Mouse (Mus musculus): ENCODE measurements at regions not wholly inside any gene's neighbourhood (a gene's known extent, or its start where the extent isn't known, plus 50 kb on each side); places are given as distances from the start of the nearest gene placed in this dataset.

DNA sequence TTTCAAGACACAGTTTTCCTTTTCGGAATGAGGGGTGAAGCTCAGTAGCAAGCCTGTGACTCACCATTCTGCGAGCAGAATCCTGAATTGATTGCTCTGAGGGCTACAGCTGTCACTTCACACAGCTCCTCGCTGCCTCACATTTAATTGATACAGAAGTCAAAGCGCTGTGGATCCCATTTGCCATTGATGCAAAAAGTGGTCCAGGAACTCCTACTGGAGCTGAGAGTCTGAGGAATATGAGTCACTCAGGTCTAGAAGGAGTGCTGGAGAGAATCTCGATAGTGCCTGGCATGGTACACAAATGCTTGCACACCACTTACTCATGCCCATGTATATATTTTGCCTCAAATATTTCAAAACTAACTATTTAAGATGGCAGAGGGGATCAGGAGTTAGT, 158.0 kb upstream of the Tenm4 start:
- H3K4me3 ChIP-seq (ENCODE audit: control insufficient read depth in 1 of 2, insufficient read depth in 1 of 2, low read depth in 1 of 2, low read length in 2 of 2) = no peak overlapping the region

DNA sequence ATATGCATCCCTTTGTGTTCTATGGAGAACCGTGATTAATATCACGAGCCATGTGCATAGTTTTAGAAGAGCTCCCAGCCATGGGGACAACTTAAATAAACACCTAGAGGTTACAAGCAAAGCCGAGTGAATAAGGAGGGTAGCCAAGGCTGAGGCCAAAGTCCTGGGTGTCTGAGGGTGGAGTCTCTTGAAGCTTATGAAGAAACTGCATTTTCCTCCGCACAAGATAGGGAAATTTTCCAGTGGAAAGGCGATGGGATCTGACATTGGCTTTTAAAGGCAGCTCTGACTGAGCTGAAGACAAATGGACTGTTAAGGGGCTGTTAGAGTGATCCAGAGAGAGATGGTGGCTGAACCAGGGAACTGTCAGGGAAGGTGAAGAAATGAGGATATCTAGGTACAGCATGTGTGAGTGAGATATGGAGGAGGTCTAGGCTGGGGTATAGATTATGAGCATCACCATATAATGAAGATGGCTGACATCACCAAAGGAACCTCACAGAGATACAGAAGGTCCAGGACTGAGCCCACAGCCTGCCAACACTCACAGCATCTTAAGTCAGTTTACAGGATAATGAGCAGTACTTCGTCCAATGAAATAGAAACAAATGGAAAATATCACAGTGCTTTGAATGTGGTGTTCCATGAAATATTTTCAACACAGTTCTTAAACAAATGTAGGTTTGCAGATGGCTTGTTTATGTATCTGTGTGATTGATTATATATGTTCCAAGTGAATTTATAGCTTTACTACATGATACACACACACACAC, 153.7 kb upstream of the Tenm4 start:
- no peaks in the 10 kb centered on the region for H3K4me1 ChIP-seq (ENCODE audit: control insufficient read depth in 2 of 2, insufficient read depth in 2 of 2, low read length in 2 of 2)
- ATAC-seq (ENCODE audit: insufficient number of reproducible peaks, insufficient read depth, low FRiP score, low read depth) = no peak
- H3K9me3 ChIP-seq (ENCODE audit: control insufficient read depth, low read length) = no peaks in the 10 kb centered on the region
- H3K27ac ChIP-seq (replicated peaks in 1 of 2; ENCODE audit: control insufficient read depth in 1 of 2, insufficient read depth in 1 of 2, low read depth in 2 of 2, low read length in 2 of 2) = no peak overlapping the region
- H3K36me3 ChIP-seq (ENCODE audit: control insufficient read depth, insufficient read depth, low read length) = no peaks in the 10 kb centered on the region
- no peak overlapping the region for H3K4me3 ChIP-seq (ENCODE audit: control insufficient read depth in 1 of 2, insufficient read depth in 1 of 2, low read depth in 1 of 2, low read length in 2 of 2)
- no peaks in the 10 kb centered on the region for H3K27me3 ChIP-seq (ENCODE audit: control insufficient read depth, insufficient read depth, low read length)
- WGBS = 63% methylated on average over 6 of the region's 6 CpGs
- no peak overlapping the region for H3K9ac ChIP-seq (ENCODE audit: low read length)
- H3K4me2 ChIP-seq (ENCODE audit: low read length) = no peak overlapping the region

More for the DNA sequence above, 158.0 kb upstream of the Tenm4 start:
- no peaks in the 10 kb centered on the region for H3K27me3 ChIP-seq (ENCODE audit: control insufficient read depth, insufficient read depth, low read length)
- H3K9me3 ChIP-seq (ENCODE audit: control insufficient read depth, low read length) = no peaks in the 10 kb centered on the region
- no peak overlapping the region for H3K4me2 ChIP-seq (ENCODE audit: low read length)
- no peak overlapping the region for H3K27ac ChIP-seq (replicated peaks in 1 of 2; ENCODE audit: control insufficient read depth in 1 of 2, insufficient read depth in 1 of 2, low read depth in 2 of 2, low read length in 2 of 2)
- no peak for ATAC-seq (ENCODE audit: insufficient number of reproducible peaks, insufficient read depth, low FRiP score, low read depth)
- no peak overlapping the region for H3K9ac ChIP-seq (ENCODE audit: low read length)
- H3K4me1 ChIP-seq (ENCODE audit: control insufficient read depth in 2 of 2, insufficient read depth in 2 of 2, low read length in 2 of 2) = no peaks in the 10 kb centered on the region
- WGBS = 74% methylated on average over 5 of the region's 5 CpGs
- H3K36me3 ChIP-seq (ENCODE audit: control insufficient read depth, insufficient read depth, low read length) = no peaks in the 10 kb centered on the region

DNA sequence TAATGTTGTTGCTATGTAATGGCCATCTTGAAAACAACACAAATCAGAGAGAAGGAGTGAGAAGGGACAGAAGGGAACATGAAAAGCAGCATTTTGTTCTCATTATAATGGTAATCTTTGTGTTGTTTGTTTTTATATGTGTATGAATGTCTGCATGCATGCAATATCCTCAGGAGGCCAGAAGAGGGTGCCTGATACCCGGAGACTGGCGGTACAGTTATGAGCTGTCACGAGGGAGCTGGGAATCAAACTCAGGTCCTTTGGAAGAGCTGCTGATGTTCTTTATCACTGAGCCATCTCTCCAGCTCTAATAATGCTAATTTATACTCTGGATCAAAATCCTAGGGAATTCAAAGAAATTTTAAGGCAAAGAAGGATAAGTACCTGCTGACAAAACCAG, 147.0 kb upstream of the Tenm4 start:
- H3K27ac ChIP-seq (replicated peaks in 1 of 2; ENCODE audit: control insufficient read depth in 1 of 2, insufficient read depth in 1 of 2, low read depth in 2 of 2, low read length in 2 of 2) = no peak overlapping the region
- no peak overlapping the region for H3K4me2 ChIP-seq (ENCODE audit: low read length)
- no peaks in the 10 kb centered on the region for H3K36me3 ChIP-seq (ENCODE audit: control insufficient read depth, insufficient read depth, low read length)
- no peaks in the 10 kb centered on the region for H3K9me3 ChIP-seq (ENCODE audit: control insufficient read depth, low read length)
- WGBS = 94% methylated on average over 3 of the region's 3 CpGs
- no peaks in the 10 kb centered on the region for H3K4me1 ChIP-seq (ENCODE audit: control insufficient read depth in 2 of 2, insufficient read depth in 2 of 2, low read length in 2 of 2)
- H3K27me3 ChIP-seq (ENCODE audit: control insufficient read depth, insufficient read depth, low read length) = no peaks in the 10 kb centered on the region
- H3K4me3 ChIP-seq (ENCODE audit: control insufficient read depth in 1 of 2, insufficient read depth in 1 of 2, low read depth in 1 of 2, low read length in 2 of 2) = no peak overlapping the region
- no peak for ATAC-seq (ENCODE audit: insufficient number of reproducible peaks, insufficient read depth, low FRiP score, low read depth)
- no peak overlapping the region for H3K9ac ChIP-seq (ENCODE audit: low read length)

DNA sequence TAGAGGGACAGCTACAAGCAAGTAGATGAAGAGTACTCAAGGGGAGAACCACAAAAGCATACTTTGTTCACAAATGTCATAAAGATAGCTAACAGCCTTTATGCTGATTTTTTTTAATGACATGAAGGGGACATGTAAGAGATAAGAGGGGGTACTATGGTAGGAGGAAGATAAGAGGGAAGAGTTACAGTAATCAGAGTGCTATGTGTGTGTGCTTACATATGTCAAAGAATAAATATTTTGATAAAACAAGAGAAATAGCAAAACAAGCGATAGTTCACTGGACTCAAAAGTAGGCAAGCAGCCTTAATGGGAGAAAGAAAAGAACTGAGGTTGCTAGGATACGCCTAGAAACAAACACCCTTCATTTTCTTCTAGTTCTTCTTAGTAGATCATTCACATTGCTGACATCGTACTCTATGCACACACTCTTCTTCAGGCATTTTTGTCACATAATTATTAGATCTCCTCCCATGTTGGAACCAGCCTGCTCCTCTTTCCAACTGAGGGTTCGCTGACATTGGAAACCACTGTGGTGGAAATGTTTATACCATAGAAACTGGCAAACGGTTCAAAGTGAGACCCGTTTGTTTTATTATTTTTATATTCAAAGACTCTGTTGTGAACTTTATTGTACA, 144.1 kb upstream of the Tenm4 start:
- H3K9ac ChIP-seq (ENCODE audit: low read length) = no peak overlapping the region
- H3K4me2 ChIP-seq (ENCODE audit: low read length) = no peak overlapping the region
- H3K4me3 ChIP-seq (ENCODE audit: control insufficient read depth in 1 of 2, insufficient read depth in 1 of 2, low read depth in 1 of 2, low read length in 2 of 2) = no peak overlapping the region
- no peaks in the 10 kb centered on the region for H3K4me1 ChIP-seq (ENCODE audit: control insufficient read depth in 2 of 2, insufficient read depth in 2 of 2, low read length in 2 of 2)
- H3K36me3 ChIP-seq (ENCODE audit: control insufficient read depth, insufficient read depth, low read length) = no peaks in the 10 kb centered on the region
- H3K27ac ChIP-seq (replicated peaks in 1 of 2; ENCODE audit: control insufficient read depth in 1 of 2, insufficient read depth in 1 of 2, low read depth in 2 of 2, low read length in 2 of 2) = no peak overlapping the region
- H3K27me3 ChIP-seq (ENCODE audit: control insufficient read depth, insufficient read depth, low read length) = no peaks in the 10 kb centered on the region
- 86% methylated on average over 6 of the region's 6 CpGs for WGBS
- ATAC-seq (ENCODE audit: insufficient number of reproducible peaks, insufficient read depth, low FRiP score, low read depth) = no peak
- H3K9me3 ChIP-seq (ENCODE audit: control insufficient read depth, low read length) = no peaks in the 10 kb centered on the region

DNA sequence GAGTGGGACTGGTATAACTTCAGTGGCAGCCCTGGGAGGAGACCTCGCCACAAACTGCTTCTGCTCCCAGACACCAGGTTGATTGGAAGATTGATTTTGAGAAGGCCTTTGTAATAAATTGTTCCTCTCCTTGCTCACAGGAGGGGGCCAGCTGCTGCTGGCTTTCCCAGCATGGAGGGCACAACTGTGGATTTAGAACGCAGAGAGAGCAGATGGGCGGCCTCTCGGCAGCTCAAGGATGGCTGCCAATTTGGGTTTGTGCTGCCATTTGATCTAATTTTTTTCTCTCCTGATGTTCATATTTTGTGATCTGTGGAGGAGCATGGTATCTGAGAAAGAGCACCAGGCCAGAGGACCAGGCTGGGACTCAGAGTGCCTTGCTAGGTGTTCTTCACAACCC, 137.4 kb upstream of the Tenm4 start:
- Histone ChIP-seq H3K4me2 (ENCODE audit: low read length) (no peak overlapping the region), H3K27me3 (ENCODE audit: control insufficient read depth, insufficient read depth, low read length) (no peaks in the 10 kb centered on the region), H3K9ac (ENCODE audit: low read length) (no peak overlapping the region), H3K9me3 (ENCODE audit: control insufficient read depth, low read length) (no peaks in the 10 kb centered on the region), H3K4me1 (ENCODE audit: control insufficient read depth in 2 of 2, insufficient read depth in 2 of 2, low read length in 2 of 2) (no peaks in the 10 kb centered on the region), H3K4me3 (ENCODE audit: control insufficient read depth in 1 of 2, insufficient read depth in 1 of 2, low read depth in 1 of 2, low read length in 2 of 2) (no peak overlapping the region), H3K27ac (replicated peaks in 1 of 2; ENCODE audit: control insufficient read depth in 1 of 2, insufficient read depth in 1 of 2, low read depth in 2 of 2, low read length in 2 of 2) (no peak overlapping the region), H3K36me3 (ENCODE audit: control insufficient read depth, insufficient read depth, low read length) (no peaks in the 10 kb centered on the region)
- 75% methylated on average over 4 of the region's 4 CpGs for WGBS
- no peak for ATAC-seq (ENCODE audit: insufficient number of reproducible peaks, insufficient read depth, low FRiP score, low read depth)

DNA sequence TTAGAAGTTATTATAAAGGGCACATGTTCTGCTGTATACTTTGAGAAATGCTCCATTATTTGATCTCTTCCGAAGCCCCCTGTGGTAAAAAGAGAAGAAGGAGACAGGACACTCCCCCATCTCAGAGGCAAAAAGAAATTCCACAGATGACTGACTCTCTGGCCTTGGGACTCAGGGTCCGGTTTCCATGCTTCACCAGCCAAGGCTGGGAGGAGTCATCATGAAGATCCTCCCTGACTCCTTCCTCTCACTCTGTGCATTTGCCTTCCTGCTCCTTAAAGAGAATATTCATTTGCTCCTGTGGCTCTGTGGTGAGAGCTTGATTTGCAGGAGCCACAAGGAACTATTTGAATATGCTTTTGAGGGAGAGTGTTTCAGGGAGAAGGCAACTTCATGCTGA, 135.6 kb upstream of the Tenm4 start:
- Histone ChIP-seq H3K4me1 (ENCODE audit: control insufficient read depth in 2 of 2, insufficient read depth in 2 of 2, low read length in 2 of 2) (no peaks in the 10 kb centered on the region), H3K36me3 (ENCODE audit: control insufficient read depth, insufficient read depth, low read length) (no peaks in the 10 kb centered on the region), H3K9me3 (ENCODE audit: control insufficient read depth, low read length) (no peaks in the 10 kb centered on the region), H3K4me3 (ENCODE audit: control insufficient read depth in 1 of 2, insufficient read depth in 1 of 2, low read depth in 1 of 2, low read length in 2 of 2) (no peak overlapping the region), H3K4me2 (ENCODE audit: low read length) (no peak overlapping the region), H3K27me3 (ENCODE audit: control insufficient read depth, insufficient read depth, low read length) (no peaks in the 10 kb centered on the region), H3K27ac (replicated peaks in 1 of 2; ENCODE audit: control insufficient read depth in 1 of 2, insufficient read depth in 1 of 2, low read depth in 2 of 2, low read length in 2 of 2) (no peak overlapping the region), H3K9ac (ENCODE audit: low read length) (no peak overlapping the region)
- no peak for ATAC-seq (ENCODE audit: insufficient number of reproducible peaks, insufficient read depth, low FRiP score, low read depth)
- WGBS = 43% methylated on average over 2 of the region's 2 CpGs

DNA sequence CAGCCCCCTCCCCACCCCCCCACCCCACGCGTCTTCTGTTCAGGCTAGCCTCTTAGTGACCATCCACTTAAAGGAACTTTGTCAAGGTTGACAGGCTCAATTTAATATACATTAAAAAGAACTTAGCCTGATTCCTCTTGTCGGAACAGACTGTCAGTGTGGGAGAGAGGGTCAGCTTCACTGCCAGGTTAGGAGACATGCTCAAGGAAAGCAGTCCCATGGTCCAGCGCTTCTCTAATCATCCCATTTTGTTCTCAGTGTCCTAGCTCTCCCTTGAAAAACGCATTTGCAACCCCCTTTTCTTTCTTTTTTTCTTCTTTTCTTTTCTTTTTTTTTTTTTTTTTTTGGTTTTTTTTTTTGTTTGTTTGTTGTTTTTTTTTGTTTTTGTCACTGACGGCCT, 131.4 kb upstream of the Tenm4 start:
- H3K9ac ChIP-seq (ENCODE audit: low read length) = no peak overlapping the region
- peaks cover 4% of the 10 kb centered on the region; the same call in 1 of the 2 replicates for H3K9me3 ChIP-seq (ENCODE audit: control insufficient read depth, low read length)
- H3K36me3 ChIP-seq (ENCODE audit: control insufficient read depth, insufficient read depth, low read length) = no peaks in the 10 kb centered on the region
- no peaks in the 10 kb centered on the region for H3K4me1 ChIP-seq (ENCODE audit: control insufficient read depth in 2 of 2, insufficient read depth in 2 of 2, low read length in 2 of 2)
- no peaks in the 10 kb centered on the region for H3K27me3 ChIP-seq (ENCODE audit: control insufficient read depth, insufficient read depth, low read length)
- no peak overlapping the region for H3K27ac ChIP-seq (replicated peaks in 1 of 2; ENCODE audit: control insufficient read depth in 1 of 2, insufficient read depth in 1 of 2, low read depth in 2 of 2, low read length in 2 of 2)
- WGBS = 71% methylated on average over 6 of the region's 6 CpGs
- H3K4me3 ChIP-seq (ENCODE audit: control insufficient read depth in 1 of 2, insufficient read depth in 1 of 2, low read depth in 1 of 2, low read length in 2 of 2) = no peak overlapping the region
- H3K4me2 ChIP-seq (ENCODE audit: low read length) = no peak overlapping the region
- ATAC-seq (ENCODE audit: insufficient number of reproducible peaks, insufficient read depth, low FRiP score, low read depth) = no peak

DNA sequence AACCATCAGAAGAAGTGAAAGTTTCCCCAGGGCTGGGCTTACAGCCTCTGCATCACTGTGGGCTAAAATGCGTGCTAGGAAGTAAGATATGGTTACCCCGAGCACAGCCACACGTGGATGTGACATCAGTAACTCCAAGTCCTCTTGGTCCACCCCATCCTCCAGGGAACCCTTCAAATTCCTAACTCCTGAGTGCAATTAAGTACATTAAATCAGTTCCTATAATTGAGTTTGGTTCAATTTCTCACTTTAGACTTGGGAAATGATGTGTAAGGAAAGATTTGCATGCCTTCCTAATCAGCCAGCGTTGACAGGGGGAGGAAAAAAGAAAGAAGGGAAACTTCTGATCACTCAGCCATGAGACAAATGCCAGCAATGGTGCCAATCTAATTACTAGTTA, 129.2 kb upstream of the Tenm4 start:
- no peak overlapping the region for H3K27ac ChIP-seq (replicated peaks in 1 of 2; ENCODE audit: control insufficient read depth in 1 of 2, insufficient read depth in 1 of 2, low read depth in 2 of 2, low read length in 2 of 2)
- 47% methylated on average over 4 of the region's 4 CpGs for WGBS

More for the DNA sequence above, 129.2 kb upstream of the Tenm4 start:
- Histone ChIP-seq H3K9me3 (ENCODE audit: control insufficient read depth, low read length) (peaks cover 4% of the 10 kb centered on the region; the same call in 1 of the 2 replicates), H3K9ac (ENCODE audit: low read length) (no peak overlapping the region), H3K4me3 (ENCODE audit: control insufficient read depth in 1 of 2, insufficient read depth in 1 of 2, low read depth in 1 of 2, low read length in 2 of 2) (no peak overlapping the region), H3K4me1 (ENCODE audit: control insufficient read depth in 2 of 2, insufficient read depth in 2 of 2, low read length in 2 of 2) (no peaks in the 10 kb centered on the region), H3K36me3 (ENCODE audit: control insufficient read depth, insufficient read depth, low read length) (no peaks in the 10 kb centered on the region), H3K4me2 (ENCODE audit: low read length) (no peak overlapping the region), H3K27me3 (ENCODE audit: control insufficient read depth, insufficient read depth, low read length) (no peaks in the 10 kb centered on the region)
- ATAC-seq (ENCODE audit: insufficient number of reproducible peaks, insufficient read depth, low FRiP score, low read depth) = no peak
